Mouse (Mus musculus): ENCODE measurements around the gene Galntl6.

The Galntl6 gene

DNA sequence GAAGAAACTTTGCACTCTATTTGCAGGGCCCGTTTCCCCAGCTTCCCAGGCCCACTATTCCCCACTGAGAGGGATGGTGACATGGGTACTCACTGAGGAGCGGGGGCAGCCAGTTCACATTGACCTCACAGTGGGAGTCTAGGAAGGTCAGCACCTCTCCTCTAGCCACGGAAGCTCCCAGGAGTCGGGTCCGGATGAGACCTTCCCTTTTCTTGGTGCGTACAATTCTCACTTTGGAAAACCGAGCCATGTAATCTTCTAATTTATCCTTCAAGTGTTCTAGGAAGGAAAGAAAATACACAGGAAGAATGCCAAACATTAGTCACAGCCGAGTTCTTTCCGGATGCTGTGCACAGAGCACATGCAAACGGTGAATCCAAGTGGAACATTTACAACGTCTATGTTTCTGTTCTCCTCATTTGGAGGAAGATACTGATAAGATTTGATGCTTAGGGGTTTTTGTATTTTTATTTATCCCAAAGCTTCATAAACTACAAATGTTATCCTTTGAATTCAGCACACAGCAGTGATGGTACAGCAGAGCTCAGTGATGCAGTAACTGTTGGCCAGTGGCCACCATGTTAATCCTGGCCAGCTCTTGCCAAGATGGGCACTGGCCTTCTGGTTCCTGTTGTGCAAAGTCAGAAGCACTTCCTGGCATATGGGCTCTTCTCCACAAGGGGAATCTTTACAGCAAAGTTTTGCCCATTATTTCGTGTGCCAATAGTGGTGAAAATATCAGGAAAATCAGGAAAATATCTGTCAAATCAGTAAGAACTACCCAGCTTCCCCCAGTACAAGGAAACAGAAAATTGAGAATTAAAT, 949.9 kb downstream of the Galntl6 start:
- no peak for DNase-seq (ENCODE audit: low spot score in 2 of 2)

DNA sequence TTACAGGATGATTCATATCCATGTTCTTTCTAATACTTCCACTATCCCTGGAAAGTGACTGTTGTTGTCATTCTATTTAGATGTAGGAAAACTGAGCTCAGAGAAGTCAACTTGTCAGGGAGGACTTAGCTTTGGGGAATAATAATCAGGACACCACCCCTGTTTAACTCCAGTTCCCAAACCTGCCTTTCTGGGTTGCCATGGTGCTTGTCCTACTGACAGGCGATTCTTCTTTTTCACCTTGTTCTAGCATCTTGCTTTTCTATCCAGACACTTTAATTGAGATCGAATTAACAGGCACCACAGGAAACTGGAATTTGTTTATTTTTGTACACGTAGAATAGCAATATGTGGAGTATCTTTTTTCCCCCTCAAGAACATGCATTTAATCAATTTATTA, 953.3 kb downstream of the Galntl6 start:
- no peak for DNase-seq (ENCODE audit: low spot score in 2 of 2)

- DNase-seq (ENCODE audit: low spot score in 2 of 2), result no peak
Observed at GRCm38 (mm10) chr8:57958121-57958901, 954.1 kb downstream of the Galntl6 start.

DNA sequence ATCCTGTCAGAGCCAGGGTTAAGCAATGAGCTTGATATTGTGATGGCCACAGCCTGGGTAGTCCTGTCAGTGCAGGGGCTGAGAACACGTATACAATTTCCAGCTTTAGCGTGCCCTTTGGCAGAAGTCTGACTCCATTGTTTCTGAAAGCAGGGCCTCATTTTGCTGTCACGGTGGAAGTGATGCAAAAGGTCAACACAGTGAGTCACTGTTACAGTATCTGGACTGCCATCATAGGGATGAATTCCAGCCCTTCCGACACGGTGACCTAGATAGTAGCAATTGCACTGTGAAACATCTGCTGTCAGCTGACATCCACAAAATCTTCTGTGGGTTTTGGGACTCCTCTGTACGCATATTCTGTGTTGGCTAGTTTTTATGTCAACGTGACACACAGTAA, 956.9 kb downstream of the Galntl6 start:
- DNase-seq (ENCODE audit: low spot score in 2 of 2), result no peak

GRCm38 (mm10) chr8:57941113-57941512, 971.3 kb downstream of the Galntl6 start:
- no peak for DNase-seq (ENCODE audit: low spot score in 2 of 2)

GRCm38 (mm10) chr8:57939856-57940420, 972.5 kb downstream of the Galntl6 start:
- DNase-seq (ENCODE audit: low spot score in 2 of 2), result no peak

DNA sequence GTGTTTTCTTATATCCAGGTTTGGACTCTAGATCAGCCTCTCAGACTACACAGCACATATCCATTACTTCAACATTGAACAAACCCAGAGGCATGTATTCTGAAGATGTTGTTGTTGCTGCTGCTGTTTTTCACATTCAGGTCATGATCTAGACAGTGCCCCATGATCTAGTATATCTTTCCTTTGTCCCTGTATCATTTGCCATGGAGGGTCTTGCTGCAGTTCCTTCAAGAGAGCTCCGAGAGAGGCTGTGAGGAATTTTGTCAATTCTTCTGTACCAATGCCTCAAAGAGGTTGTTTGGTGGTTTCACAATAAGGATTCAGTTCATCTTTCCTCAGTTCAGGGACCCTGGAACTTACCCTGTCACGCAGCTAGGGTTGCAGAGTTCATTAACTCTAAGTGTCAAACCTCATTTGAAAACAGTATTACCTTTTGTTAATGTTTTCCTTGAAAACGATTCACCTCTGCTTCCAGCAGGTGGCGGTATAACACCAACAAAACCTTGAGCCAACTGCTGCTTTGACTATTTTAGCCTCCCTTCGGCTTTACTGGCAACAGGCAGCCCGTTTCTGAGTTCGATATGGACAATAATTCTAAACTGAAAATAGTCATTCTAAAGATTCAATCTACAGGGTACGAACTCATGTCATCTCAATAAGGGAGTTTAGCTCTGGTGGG, 973.1 kb downstream of the Galntl6 start:
- no peak for DNase-seq (ENCODE audit: low spot score in 2 of 2)

DNA sequence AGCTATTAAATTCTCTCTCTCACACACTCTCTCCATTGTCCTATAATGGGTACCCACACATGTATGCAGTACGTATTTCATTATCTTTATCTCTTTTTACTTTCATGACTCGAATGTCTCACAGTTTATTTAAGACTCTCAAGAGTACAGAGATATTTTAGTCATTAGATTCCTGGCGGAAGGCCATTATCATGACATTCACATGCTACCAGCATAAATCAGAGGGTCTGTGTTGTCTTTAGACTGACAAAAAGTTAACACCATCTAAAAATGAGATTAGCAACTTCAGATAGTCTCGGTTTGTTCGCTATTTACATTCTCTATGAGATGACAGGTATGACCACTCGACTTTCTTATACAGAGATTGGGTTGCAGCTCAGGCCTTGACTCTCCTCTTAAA, 985.4 kb downstream of the Galntl6 start:
- DNase-seq (ENCODE audit: low spot score in 2 of 2), result no peak

DNA sequence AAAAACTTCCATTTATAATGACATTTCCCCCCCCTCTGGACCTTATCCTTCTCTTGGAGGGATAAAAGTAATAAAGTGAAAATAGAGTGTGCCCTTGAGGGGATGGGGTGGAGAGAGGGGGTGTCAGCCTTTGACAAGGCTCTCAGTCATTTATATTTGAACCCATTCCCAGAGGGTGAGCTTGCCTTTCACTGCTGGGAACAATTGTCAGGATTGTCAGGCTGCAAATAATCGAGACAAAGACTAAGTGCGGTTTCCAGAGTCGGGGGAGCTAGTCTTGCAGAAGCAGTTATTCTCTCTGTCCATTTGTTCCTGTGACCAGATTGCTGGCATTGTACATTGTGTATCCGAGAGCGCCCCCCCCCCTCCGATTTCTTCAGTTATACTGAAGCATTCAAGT, 988.9 kb downstream of the Galntl6 start:
- DNase-seq (ENCODE audit: low spot score in 2 of 2), result no peak

DNA sequence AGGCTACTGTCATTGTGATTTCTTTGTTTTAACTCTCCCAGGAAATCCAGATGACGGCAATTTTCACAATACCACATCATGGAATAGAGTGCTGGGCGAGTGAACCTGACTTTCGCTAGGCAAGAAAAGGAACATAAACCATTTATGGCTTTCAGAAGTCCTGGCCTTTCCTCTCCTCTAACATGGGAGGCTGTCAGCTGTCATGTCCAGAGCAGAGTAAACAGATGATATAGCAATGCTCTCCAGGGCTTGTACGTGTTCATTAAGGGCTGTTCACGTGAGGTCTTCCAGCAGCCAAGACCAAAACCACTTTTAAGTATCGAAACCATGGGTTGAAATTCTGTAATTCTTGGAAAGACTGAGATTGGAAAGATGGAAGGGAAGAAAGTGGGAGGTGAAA, 989.3 kb downstream of the Galntl6 start:
- no peak for DNase-seq (ENCODE audit: low spot score in 2 of 2)

DNA sequence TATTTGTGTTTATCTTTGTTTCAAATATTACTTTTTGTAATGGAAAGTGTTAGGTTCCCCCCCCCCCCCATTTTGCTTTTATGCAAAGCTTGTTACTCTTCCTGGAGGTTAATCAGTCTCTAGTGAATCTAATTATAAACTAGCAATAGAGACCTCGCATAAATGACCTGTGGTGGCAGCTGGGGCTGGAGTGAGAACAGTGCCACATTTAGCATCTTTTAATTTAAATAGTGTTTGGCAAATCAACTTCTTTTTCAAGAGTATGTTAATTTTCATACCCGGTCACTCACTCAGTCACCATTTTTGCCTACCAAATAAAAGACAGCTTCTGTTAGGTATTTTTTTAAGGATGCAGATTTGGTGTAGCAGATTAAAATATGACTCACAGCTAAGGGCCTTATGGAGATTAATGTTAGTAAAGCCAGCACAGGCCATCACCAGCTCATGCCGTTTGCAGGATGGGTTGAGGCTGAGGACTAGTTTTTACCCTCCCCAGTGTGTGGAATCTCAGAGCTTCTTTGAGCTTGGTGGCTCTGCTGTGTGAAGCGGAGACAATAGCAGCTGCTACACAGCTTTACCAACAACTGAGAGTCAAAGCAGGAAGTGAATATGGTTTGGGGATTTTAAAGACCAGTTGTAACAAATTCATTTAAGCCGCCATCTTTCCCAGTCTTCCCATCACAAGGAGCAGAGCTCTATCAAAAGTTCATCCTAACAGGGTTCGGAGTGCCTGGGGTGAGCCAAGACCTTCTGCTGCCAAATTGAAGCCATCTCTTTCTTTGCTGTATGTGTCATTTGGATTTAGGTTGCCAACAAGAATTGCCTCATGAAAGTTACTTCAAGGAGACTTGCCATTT, 990.0 kb downstream of the Galntl6 start:
- no peak for DNase-seq (ENCODE audit: low spot score in 2 of 2)

GRCm38 (mm10) chr8:57920326-57920903, 992.0 kb downstream of the Galntl6 start:
- no peak for DNase-seq (ENCODE audit: low spot score in 2 of 2)

DNA sequence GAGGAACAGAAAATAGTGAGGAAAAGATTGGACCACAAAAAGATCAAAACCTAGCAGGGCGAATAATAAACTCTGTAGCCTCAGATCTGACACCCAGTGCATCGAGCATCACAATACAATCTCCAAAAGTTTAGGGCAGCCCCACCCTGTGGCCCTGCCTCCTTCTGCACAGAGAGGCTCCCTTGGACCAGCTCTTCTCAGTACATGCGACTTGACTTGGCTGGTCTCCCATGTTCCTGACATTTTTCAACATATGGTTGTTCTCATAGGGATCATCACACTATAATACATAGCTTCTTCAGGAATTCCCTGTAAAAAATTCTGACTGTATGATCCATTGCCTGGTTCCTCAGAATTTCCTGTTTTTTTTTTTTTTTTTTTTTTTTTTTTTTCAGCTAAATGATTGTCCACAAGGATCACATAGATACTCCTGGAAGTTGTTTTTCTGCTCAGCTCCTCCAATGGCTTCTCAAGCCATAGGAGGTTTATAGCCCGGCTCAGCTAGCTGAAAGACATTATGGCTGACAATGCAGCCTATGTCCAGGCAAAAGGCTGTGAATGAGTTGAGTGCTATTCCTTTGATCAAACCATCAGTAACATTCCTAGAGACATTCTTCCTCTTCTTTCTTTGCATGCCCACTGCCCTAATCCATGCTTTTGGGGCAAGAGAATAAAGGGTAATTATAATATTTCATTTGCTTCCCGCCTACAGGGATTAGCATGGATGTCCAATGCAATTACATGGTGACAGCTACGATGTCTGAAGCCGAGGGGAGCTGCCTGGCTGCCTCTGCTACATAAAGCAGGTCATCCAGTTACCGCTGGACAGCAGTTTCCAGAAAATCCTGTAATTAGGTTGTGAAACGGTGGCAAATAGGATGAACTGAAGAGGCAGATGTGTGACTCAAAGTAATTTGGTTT, 993.5 kb downstream of the Galntl6 start:
- DNase-seq (ENCODE audit: low spot score in 2 of 2), result no peak

GRCm38 (mm10) chr8:57893360-57893759, 1019.1 kb downstream of the Galntl6 start:
- DNase-seq (ENCODE audit: low spot score in 2 of 2), result no peak

GRCm38 (mm10) chr8:57892115-57892514, 1020.3 kb downstream of the Galntl6 start:
- no peak for DNase-seq (ENCODE audit: low spot score in 2 of 2)

- no peak for DNase-seq (ENCODE audit: low spot score in 2 of 2)
Observed at GRCm38 (mm10) chr8:57890159-57890558, 1022.3 kb downstream of the Galntl6 start.

DNA sequence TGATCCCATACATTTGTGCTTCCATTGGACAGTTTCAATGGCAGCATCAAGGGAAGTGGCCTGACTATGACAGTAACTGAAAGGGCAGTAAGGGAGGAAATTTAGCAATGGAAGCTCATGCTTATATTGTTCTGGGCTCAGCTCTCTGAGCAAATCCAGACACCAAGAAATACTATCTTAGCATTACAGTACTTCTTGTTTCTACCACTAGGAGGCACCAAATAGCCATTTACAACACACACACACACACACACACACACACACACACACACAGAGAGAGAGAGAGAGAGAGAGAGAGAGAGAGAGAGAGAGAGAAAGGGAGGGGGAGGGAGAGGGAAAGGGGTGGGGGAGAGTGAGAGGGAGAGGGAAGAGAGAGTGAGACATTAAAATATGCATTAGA, 1023.6 kb downstream of the Galntl6 start:
- no peak for DNase-seq (ENCODE audit: low spot score in 2 of 2)

- no peak for DNase-seq (ENCODE audit: low spot score in 2 of 2)
Observed at GRCm38 (mm10) chr8:57879452-57879851, 1033.0 kb downstream of the Galntl6 start.

- DNase-seq (ENCODE audit: low spot score in 2 of 2), result no peak
Observed at GRCm38 (mm10) chr8:57849074-57849473, 1063.4 kb downstream of the Galntl6 start.

GRCm38 (mm10) chr8:57843461-57843860, 1069.0 kb downstream of the Galntl6 start:
- no peak for DNase-seq (ENCODE audit: low spot score in 2 of 2)
